In the genomic region with DNA sequence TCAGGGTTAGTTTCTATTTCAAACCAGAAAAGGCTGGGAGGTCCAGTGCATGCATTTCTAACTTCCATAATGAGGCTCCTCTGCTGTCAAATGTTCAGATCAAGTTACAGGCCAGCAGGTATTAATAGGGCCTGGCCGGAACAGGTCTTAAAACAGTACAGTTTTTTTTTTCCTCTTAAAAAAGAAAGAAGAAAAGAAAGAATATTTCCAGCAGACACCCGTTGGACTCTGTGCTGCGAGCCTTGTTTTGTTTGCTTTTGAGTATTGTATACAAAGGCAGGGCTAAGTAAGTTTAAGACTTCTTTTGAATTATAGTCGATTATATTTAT, we compare ENCODE assay signal across 8 mouse cellular contexts. TPM values are rescaled to one million over a fixed set of nuclear protein-coding genes. Genes with fewer than 3 reads are reported as not detected.
DNase-seq lines count a peak whose midpoint lies in the region; ATAC-seq and TF ChIP-seq lines count a peak whose summit lies in the region.

No protein-coding gene starts in this region.

- DNase-seq in kidney, postnatal 0 days (ENCODE audit: low spot score): peak; percentile 45
- no peak for DNase-seq in kidney, adult 18-20 months
- no peak for DNase-seq in forebrain, embryonic 10.5 days (ENCODE audit: extremely low spot score, low spot score)
- no peak for DNase-seq in cerebellum, postnatal 36 days
- no peak for DNase-seq in spleen, postnatal 36 days (ENCODE audit: low spot score in 2 of 2)
- DNase-seq in frontal cortex, postnatal 36 days (ENCODE audit: low spot score in 2 of 2): no peak

- H3K4me2 ChIP-seq in kidney, postnatal 0 days (ENCODE audit: low read length): peak overlapping the region; percentile 68
- peak overlapping the region; percentile 70 for H3K4me2 ChIP-seq in intestine, postnatal 0 days (replicated peaks; ENCODE audit: low read depth)
- H3K4me2 ChIP-seq in neural tube, embryonic 13.5 days: peak overlapping the region; percentile 100

- no peaks in the 10 kb centered on the region for H3K27me3 ChIP-seq in kidney, postnatal 0 days (ENCODE audit: insufficient read depth, low read length)
- H3K27me3 ChIP-seq in forebrain, embryonic 10.5 days (ENCODE audit: poor library complexity, severe bottlenecking): no peaks in the 10 kb centered on the region
- no peaks in the 10 kb centered on the region for H3K27me3 ChIP-seq in intestine, postnatal 0 days (replicated peaks; ENCODE audit: control insufficient read depth, insufficient read depth, low read length)
- no peaks in the 10 kb centered on the region for H3K27me3 ChIP-seq in neural tube, embryonic 13.5 days

- peak overlapping the region; percentile 81 for H3K4me3 ChIP-seq in kidney, postnatal 0 days (replicated peaks; ENCODE audit: low read depth, low read length)
- H3K4me3 ChIP-seq in forebrain, embryonic 10.5 days: peak overlapping the region; percentile 97
- H3K4me3 ChIP-seq in intestine, postnatal 0 days (ENCODE audit: low read depth, low read length): peak overlapping the region; percentile 67; the same call in 1 of the 2 replicates
- H3K4me3 ChIP-seq in neural tube, embryonic 13.5 days: peak overlapping the region; percentile 93

- H3K9ac ChIP-seq in kidney, postnatal 0 days (ENCODE audit: low read depth, low read length): peak overlapping the region; percentile 98; the same call in 1 of the 2 replicates
- H3K9ac ChIP-seq in intestine, postnatal 0 days (ENCODE audit: low read depth, low read length): 0 out of 2 replicates have a peak overlapping the region, but pooled peaks have one; percentile 41
- peak overlapping the region; percentile 100 for H3K9ac ChIP-seq in neural tube, embryonic 13.5 days

- ATAC-seq in kidney, postnatal 0 days (replicated peaks; ENCODE audit: low FRiP score, low read depth): no peak
- ATAC-seq in intestine, postnatal 0 days: no peak
- no peak for ATAC-seq in neural tube, embryonic 13.5 days (ENCODE audit: low read depth)

- TF ChIP-seq CTCF in kidney, postnatal 0 days (IDR thresholded peaks at IDR 0.05; ENCODE audit: low read depth): no peak
- no peak for TF ChIP-seq CTCF in intestine, postnatal 0 days (IDR thresholded peaks at IDR 0.05; ENCODE audit: low read depth)

- peak overlapping the region; percentile 99 for H3K27ac ChIP-seq in kidney, postnatal 0 days
- peak overlapping the region; percentile 100 for H3K27ac ChIP-seq in forebrain, embryonic 10.5 days
- H3K27ac ChIP-seq in intestine, postnatal 0 days (ENCODE audit: low read depth, low read length): peak overlapping the region; percentile 94
- peak overlapping the region; percentile 99 for H3K27ac ChIP-seq in neural tube, embryonic 13.5 days (replicated peaks)

- peaks cover 52% of the 10 kb centered on the region for H3K4me1 ChIP-seq in kidney, postnatal 0 days (replicated peaks; ENCODE audit: insufficient read depth, low read length)
- H3K4me1 ChIP-seq in forebrain, embryonic 10.5 days: peaks cover 79% of the 10 kb centered on the region
- peaks cover 32% of the 10 kb centered on the region for H3K4me1 ChIP-seq in intestine, postnatal 0 days (replicated peaks; ENCODE audit: control insufficient read depth, insufficient read depth, low read length)
- H3K4me1 ChIP-seq in neural tube, embryonic 13.5 days (replicated peaks): peaks cover 77% of the 10 kb centered on the region

- 8% methylated on average over 4 of the region's 4 CpGs for WGBS in kidney, postnatal 0 days
- 40% methylated on average over 4 of the region's 4 CpGs for WGBS in forebrain, embryonic 10.5 days
- WGBS in intestine, postnatal 0 days: 7% methylated on average over 4 of the region's 4 CpGs
- 22% methylated on average over 4 of the region's 4 CpGs for WGBS in neural tube, embryonic 13.5 days

- no peaks in the 10 kb centered on the region for H3K9me3 ChIP-seq in kidney, postnatal 0 days (replicated peaks; ENCODE audit: low read length)
- H3K9me3 ChIP-seq in forebrain, embryonic 10.5 days: no peaks in the 10 kb centered on the region
- H3K9me3 ChIP-seq in intestine, postnatal 0 days (ENCODE audit: control insufficient read depth): no peaks in the 10 kb centered on the region
- H3K9me3 ChIP-seq in neural tube, embryonic 13.5 days: no peaks in the 10 kb centered on the region

- no peaks in the 10 kb centered on the region for H3K36me3 ChIP-seq in kidney, postnatal 0 days (ENCODE audit: insufficient read depth, low read length)
- H3K36me3 ChIP-seq in forebrain, embryonic 10.5 days (replicated peaks): peaks cover 8% of the 10 kb centered on the region; the same call in 1 of the 2 replicates
- no peaks in the 10 kb centered on the region for H3K36me3 ChIP-seq in intestine, postnatal 0 days (ENCODE audit: control insufficient read depth, insufficient read depth)
- no peaks in the 10 kb centered on the region for H3K36me3 ChIP-seq in neural tube, embryonic 13.5 days

RNA-seq across cellular contexts. Expression of gene Prrc2b, which starts 2.9 kb away (rescaled TPM):
- 31.4 and 33.8 TPM in 2 replicates for polyA plus RNA-seq in kidney, postnatal 0 days (2015; fragmentation: Nextera tagmentation; extraction: Ambion mirVana)
- polyA plus RNA-seq in forebrain, embryonic 10.5 days (2016; fragmentation: Nextera tagmentation; extraction: Ambion mirVana): 48.2 and 50.1 TPM in 2 replicates
- 17.7 and 18.9 TPM in 2 replicates for polyA plus RNA-seq in intestine, postnatal 0 days (2015; fragmentation: Nextera tagmentation; extraction: Ambion mirVana)
- polyA plus RNA-seq in neural tube, embryonic 13.5 days (2015; fragmentation: Nextera tagmentation; extraction: Ambion mirVana): 61.6 and 69.8 TPM in 2 replicates

RNA-seq across cellular contexts. Expression of gene Plpp7, which starts 58.4 kb away (rescaled TPM):
- polyA plus RNA-seq in kidney, postnatal 0 days (2015; fragmentation: Nextera tagmentation; extraction: Ambion mirVana): 4.5 and 4.7 TPM in 2 replicates
- polyA plus RNA-seq in forebrain, embryonic 10.5 days (2016; fragmentation: Nextera tagmentation; extraction: Ambion mirVana): 4.8 and 5.3 TPM in 2 replicates
- polyA plus RNA-seq in intestine, postnatal 0 days (2015; fragmentation: Nextera tagmentation; extraction: Ambion mirVana): 3.1 and 3.8 TPM in 2 replicates
- 22.6 and 24.1 TPM in 2 replicates for polyA plus RNA-seq in neural tube, embryonic 13.5 days (2015; fragmentation: Nextera tagmentation; extraction: Ambion mirVana)

Comparison
In these comparisons a context has a peak if more than half of its experiments do, and no peak if none do; other contexts are left out.
1. H3K9ac ChIP-seq: peak in every context shown above with its lines; median percentile 100 in neural tube, embryonic 13.5 days; 98 in kidney, postnatal 0 days; 41 in intestine, postnatal 0 days.